Mouse (Mus musculus): Measurements from ENCODE around the gene Crtac1.

DNA sequence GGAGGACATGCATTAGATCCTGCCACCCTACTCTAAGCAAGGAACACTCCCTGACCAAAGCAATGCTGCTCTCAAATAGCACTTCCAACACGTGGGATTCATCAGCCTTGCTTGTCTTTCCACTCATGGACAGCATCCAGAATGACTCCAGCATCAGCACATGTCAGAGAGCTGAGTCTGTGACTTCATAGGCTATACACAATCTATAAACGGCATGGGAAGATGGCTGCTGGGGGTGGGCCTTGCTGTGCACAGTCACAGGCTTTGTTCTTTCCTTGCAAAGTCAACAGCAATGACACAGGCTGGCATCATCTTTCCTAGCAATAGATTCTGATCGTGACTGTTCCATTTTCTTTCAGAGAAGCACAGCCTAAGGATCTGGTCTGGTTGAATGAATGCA is 31.6 kb downstream of the Crtac1 start:
- TF ChIP-seq CTCF (IDR thresholded peaks at IDR 0.05 in 2 of 3, conservative IDR thresholded peaks at IDR 0.05 in 1 of 3; ENCODE audit: control insufficient read depth in 1 of 3, insufficient read depth in 1 of 3, low read depth in 2 of 3, low read length in 3 of 3, poor library complexity in 1 of 3, severe bottlenecking in 1 of 3) (no peak), TCF12 (IDR thresholded peaks at IDR 0.05; ENCODE audit: low read depth, low read length) (no peak), EP300 (IDR thresholded peaks at IDR 0.05; ENCODE audit: low read depth in 1 of 2, low read length in 2 of 2) (no peak), POLR2A (IDR thresholded peaks at IDR 0.05; ENCODE audit: control insufficient read depth in 1 of 2, insufficient read depth in 1 of 2, low read depth in 1 of 2, low read length in 2 of 2, poor library complexity in 1 of 2) (no peak), MYC (IDR thresholded peaks at IDR 0.05; ENCODE audit: low read depth, low read length) (no peak), KAT2A (conservative IDR thresholded peaks at IDR 0.05; ENCODE audit: low read depth, low read length) (no peak), ETS1 (IDR thresholded peaks at IDR 0.05; ENCODE audit: low read depth, low read length) (no peak), MAFK (IDR thresholded peaks at IDR 0.05; ENCODE audit: borderline replicate concordance, low read depth, low read length) (no peak), NRF1 (IDR thresholded peaks at IDR 0.05; ENCODE audit: insufficient read depth, low read depth, low read length, poor library complexity, severe bottlenecking) (no peak), ZNF384 (IDR thresholded peaks at IDR 0.05; ENCODE audit: low read depth, low read length) (no peak), TAL1 (IDR thresholded peaks at IDR 0.05; ENCODE audit: low read length) (no peak), CHD2 (IDR thresholded peaks at IDR 0.05; ENCODE audit: low read length) (no peak)

Measured in MEL (cell line).